Mouse (Mus musculus) limb, embryonic 14.5 days (tissue): ENCODE data around the gene Cep295nl. TPM values are rescaled to one million over a fixed set of nuclear protein-coding genes. Genes with fewer than 3 reads are reported as not detected.
"Not testable (repeated sequence)": the region's sequence is repeated elsewhere in the genome, so short reads cannot be mapped to it uniquely, and the experiment has no call there.

Experiments used
- ATAC-seq: fragments of 200-750 bp; cut with Nextera tagmentation; 2 replicates; pipeline ENCODE4 v1.8.0; 2017; ENCODE audit warnings: low read depth, moderate number of reproducible peaks, moderate TSS enrichment; ENCODE audit not compliant: low FRiP score
- DNase-seq: peaks from one replicate; pipeline ENCODE4 v3.0.0-alpha.2; 2015; ENCODE audit warnings: low spot score
- H3K27ac ChIP-seq: fragments of 300-500 bp; sonication (generic); replicated peaks from 2 replicates; pipeline ENCODE4 v1.5.1; 2014; ENCODE audit warnings: low read depth, mild to moderate bottlenecking, low read length, moderate library complexity, mixed read lengths
- H3K27me3 ChIP-seq: fragments of 300-500 bp; sonication (generic); 2 replicates; pipeline ENCODE4 v1.6.1; 2014; ENCODE audit warnings: low read length, mixed read lengths; ENCODE audit not compliant: control insufficient read depth, insufficient read depth
- H3K36me3 ChIP-seq: fragments of 300-500 bp; sonication (generic); 2 replicates; pipeline ENCODE4 v1.6.1; 2014; ENCODE audit warnings: mild to moderate bottlenecking, low read length, moderate library complexity, mixed read lengths; ENCODE audit not compliant: control insufficient read depth, insufficient read depth
- H3K4me1 ChIP-seq: fragments of 300-500 bp; sonication (generic); 2 replicates; pipeline ENCODE4 v1.6.1; 2014; ENCODE audit warnings: antibody characterized with exemption, low read length, mixed read lengths; ENCODE audit not compliant: control insufficient read depth, insufficient read depth
- H3K4me2 ChIP-seq: fragments of 300-500 bp; sonication (generic); replicated peaks from 2 replicates; pipeline ENCODE4 v1.6.1; 2014; ENCODE audit warnings: low read depth, mild to moderate bottlenecking, low read length, moderate library complexity; ENCODE audit not compliant: severe bottlenecking
- H3K4me3 ChIP-seq: fragments of 300-500 bp; sonication (generic); replicated peaks from 2 replicates; pipeline ENCODE4 v1.5.1; 2014; ENCODE audit warnings: low read length
- H3K9ac ChIP-seq: fragments of 300-500 bp; sonication (generic); 2 replicates; pipeline ENCODE4 v1.6.1; 2014; ENCODE audit warnings: mild to moderate bottlenecking, low read depth, low read length, moderate library complexity; ENCODE audit not compliant: severe bottlenecking
- H3K9me3 ChIP-seq: fragments of 300-500 bp; sonication (generic); 2 replicates; pipeline ENCODE4 v1.6.1; 2016; ENCODE audit warnings: low read length; ENCODE audit not compliant: control insufficient read depth
- POLR2A ChIP-seq: fragments of 200-500 bp; IDR thresholded peaks from 2 replicates; pipeline ENCODE4 v1.8.0; 2012; ENCODE audit warnings: inconsistent platforms, mild to moderate bottlenecking, moderate library complexity, borderline replicate concordance; ENCODE audit not compliant: insufficient read depth, insufficient read length; ENCODE audit errors: extremely low read depth
- WGBS: fragments of 180-500 bp; shearing (Covaris S2); extraction: QIAGEN DNeasy Blood & Tissue Kit; methylation state at CpG from one replicate; pipeline ENCODE4 v1.1.7; 2014; 5-methylcytosine and 5-hydroxymethylcytosine counted together
- polyA plus RNA-seq, 2 experiments: library from polyadenylated mRNA; depleted of rRNA in 1 of 2; stranded (reverse) in 1 of 2; unstranded in 1 of 2; fragments of >200 nt; fragmentation: Nextera tagmentation in 1 of 2; extraction: Ambion mirVana in 1 of 2; gene quantifications; 2 replicates each; pipeline versions ENCODE4 v1.2.1 to v1.2.3; 2012 to 2014

Cep295nl gene
- polyA plus RNA-seq, 2 experiments: 0.85 to 1.3 TPM

- WGBS: 87% methylated on average over 8 of the region's 8 CpGs
- H3K27me3 ChIP-seq: no peaks in the 10 kb centered on the region
These were observed 26.0 kb downstream of the Cep295nl start for GRCm38 (mm10) chr11:118316231-118316806.

GRCm38 (mm10) chr11:118312132-118312723 lies 30.1 kb downstream of the Cep295nl start:
- no peaks in the 10 kb centered on the region for H3K27me3 ChIP-seq
- H3K36me3 ChIP-seq: peaks cover 81% of the 10 kb centered on the region
- DNase-seq (no peak), ATAC-seq (no peak)
- no peak overlapping the region for H3K27ac ChIP-seq
- peaks cover 8% of the 10 kb centered on the region; the same call in 1 of the 2 replicates for H3K9me3 ChIP-seq
- 87% methylated on average over 6 of the region's 6 CpGs for WGBS
- no peak overlapping the region for H3K9ac ChIP-seq
- no peak overlapping the region for H3K4me3 ChIP-seq
- no peak overlapping the region for H3K4me2 ChIP-seq
- no peaks in the 10 kb centered on the region for H3K4me1 ChIP-seq
- TF ChIP-seq POLR2A: no peak

More at GRCm38 (mm10) chr11:118316231-118316806, 26.0 kb downstream of the Cep295nl start:
- no peak for TF ChIP-seq POLR2A
- Histone ChIP-seq H3K4me2 (no peak overlapping the region), H3K4me1 (peaks cover 1% of the 10 kb centered on the region; the same call in 1 of the 2 replicates), H3K9ac (no peak overlapping the region), H3K36me3 (peaks cover 79% of the 10 kb centered on the region), H3K9me3 (no peaks in the 10 kb centered on the region), H3K27ac (no peak overlapping the region), H3K4me3 (no peak overlapping the region)
- DNase-seq (no peak), ATAC-seq (no peak)

- H3K4me3 ChIP-seq, H3K9me3 ChIP-seq, ATAC-seq, H3K9ac ChIP-seq, DNase-seq, H3K4me2 ChIP-seq, H3K27ac ChIP-seq, H3K4me1 ChIP-seq, H3K27me3 ChIP-seq: not testable (repeated sequence)
- WGBS: 83% methylated on average over 2 of the region's 2 CpGs
- peaks cover 59% of the 10 kb centered on the region for H3K36me3 ChIP-seq
These were observed 34.3 kb downstream of the Cep295nl start for GRCm38 (mm10) chr11:118307962-118308361.

DNA sequence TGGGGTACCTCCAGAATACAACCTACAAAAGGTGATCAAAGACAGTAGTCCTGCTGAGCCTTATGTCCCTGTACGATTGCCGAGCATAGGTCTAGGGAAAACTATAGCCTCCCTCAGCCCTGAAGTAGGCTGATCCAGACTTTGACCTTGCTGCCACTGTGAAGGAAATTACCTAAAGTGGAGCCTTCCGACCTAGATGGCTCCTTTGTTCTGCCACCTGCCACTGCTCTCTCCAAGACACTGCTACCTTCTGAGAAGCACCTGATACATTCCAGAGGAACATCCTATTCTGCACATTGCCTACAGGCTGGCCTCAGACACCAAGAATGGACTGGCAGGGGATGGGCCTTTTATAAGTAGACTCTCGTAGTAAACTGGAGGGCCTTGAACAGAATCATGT lies 38.3 kb downstream of the Cep295nl start:
- 82% methylated on average over 4 of the region's 4 CpGs for WGBS
- peaks cover 45% of the 10 kb centered on the region for H3K36me3 ChIP-seq

DNA sequence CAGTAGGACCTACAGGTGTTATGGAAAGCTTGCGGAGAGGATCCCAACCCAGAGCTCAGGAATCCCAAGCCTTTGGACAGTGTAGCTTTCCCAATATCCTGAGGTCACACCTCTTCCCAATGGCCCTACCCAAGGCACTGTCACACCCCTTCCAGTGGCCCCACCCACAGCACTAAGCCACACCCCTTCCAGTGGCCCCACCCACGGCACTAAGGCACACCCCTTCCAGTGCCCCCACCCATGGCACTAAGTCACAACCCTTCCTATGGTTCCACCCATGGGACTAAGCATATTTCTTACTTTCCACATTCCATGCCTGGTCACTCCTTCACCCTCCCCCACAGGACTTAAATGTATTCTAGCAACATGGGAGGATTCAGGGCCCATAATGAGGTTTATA lies 43.5 kb downstream of the Cep295nl start:
- no peak for DNase-seq
- no peak overlapping the region for H3K4me3 ChIP-seq
- H3K4me2 ChIP-seq: no peak overlapping the region
- H3K9ac ChIP-seq: no peak overlapping the region
- H3K36me3 ChIP-seq: peaks cover 32% of the 10 kb centered on the region
- H3K27ac ChIP-seq: no peak overlapping the region
- no peaks in the 10 kb centered on the region for H3K27me3 ChIP-seq
- no peaks in the 10 kb centered on the region for H3K4me1 ChIP-seq
- H3K9me3 ChIP-seq: no peaks in the 10 kb centered on the region
- 71% methylated on average over 2 of the region's 2 CpGs for WGBS
- no peak for ATAC-seq
- no peak for TF ChIP-seq POLR2A

More for the DNA sequence above, 38.3 kb downstream of the Cep295nl start:
- not testable (repeated sequence) for ATAC-seq, H3K4me1 ChIP-seq, H3K4me3 ChIP-seq, DNase-seq, H3K4me2 ChIP-seq, H3K27ac ChIP-seq, H3K9me3 ChIP-seq, H3K27me3 ChIP-seq, H3K9ac ChIP-seq
